Mouse (Mus musculus) ovary, adult 2 months (tissue): ENCODE results near the gene Pik3ip1. TPM values are rescaled to one million over a fixed set of nuclear protein-coding genes. Genes with fewer than 3 reads are reported as not detected.

Experiments
- polyA plus RNA-seq: library from polyadenylated mRNA; depleted of rRNA; stranded (reverse); fragments of >200 nt; gene quantifications from 2 replicates; pipeline ENCODE4 v1.2.3, GENCODE M21; 2012; rRNA removed

Gene Pik3ip1
- polyA plus RNA-seq, result 81.5 and 96.5 TPM in 2 replicates

DNA sequence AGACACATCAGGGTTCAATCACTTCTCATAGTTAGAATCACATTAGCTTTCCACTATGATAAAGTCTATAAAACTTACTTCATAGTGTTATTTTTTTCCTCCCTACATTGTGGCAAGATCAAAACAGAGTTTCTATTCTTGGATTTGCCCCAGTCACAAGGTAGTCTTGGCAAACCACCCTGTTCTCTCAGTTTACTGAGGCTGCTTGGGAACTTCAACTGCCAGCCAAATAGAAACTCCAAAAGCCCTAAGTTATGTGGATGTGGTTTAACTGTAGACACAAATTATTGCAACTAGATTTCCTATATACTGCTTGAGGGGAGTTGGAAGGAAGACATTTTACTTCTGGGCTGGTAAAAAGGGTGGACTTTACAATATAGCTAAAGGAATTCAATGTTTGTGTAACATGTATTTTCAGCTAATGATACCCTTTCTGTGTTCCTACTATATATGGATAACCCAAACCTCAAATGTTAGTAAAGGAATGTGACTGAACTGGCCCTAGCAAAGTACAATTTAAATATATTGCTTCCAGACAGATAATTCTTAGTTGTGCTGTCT is at the start of gene Pik3ip1:
Gene Pik3ip1 (plus strand): TSS at position 511 of the 561 bp plus-strand sequence.

DNA sequence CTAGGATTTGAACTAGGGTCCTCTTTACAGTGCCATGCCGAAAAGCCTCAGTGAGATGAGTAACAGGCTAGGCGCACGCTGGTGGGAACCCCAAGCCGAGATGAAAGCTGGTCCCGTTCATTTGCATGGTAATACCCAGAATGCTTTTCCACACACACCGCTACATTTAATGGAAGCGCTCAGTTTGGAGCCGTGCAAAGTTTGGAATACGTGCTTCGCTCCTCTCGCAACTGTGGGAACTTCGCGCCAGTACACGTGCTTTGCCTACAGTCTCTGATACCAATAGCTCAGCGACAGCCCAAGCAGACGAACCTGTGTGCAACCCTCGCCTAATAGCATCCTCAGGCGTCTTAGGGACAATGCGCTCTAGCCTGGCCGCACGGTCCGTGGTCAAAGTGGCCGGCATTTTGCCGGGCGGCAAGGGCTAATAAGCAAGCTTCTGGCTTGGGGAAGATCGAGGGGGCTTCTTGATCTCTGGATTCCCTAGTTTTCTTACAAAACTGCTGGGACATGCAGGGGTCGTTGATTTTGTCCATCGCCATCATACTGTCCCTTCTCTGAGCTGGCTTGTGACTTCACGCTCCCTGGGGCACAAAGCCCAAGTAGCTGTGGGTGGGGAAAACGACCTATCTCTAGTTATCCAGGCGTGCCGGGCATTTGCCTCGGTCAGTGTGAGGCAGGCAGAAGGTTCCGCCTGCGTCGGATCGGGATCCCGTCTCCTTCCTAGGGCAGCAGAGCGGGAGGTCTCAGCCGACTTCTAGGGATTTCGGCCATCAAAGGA is 41.5 kb upstream of the Pik3ip1 start, which contains the start of gene Patz1:
Gene Patz1 (plus strand): TSS at position 354 of the 781 bp plus-strand sequence.

Other genes with a start within 250 kb of the Pik3ip1 start
- gene Sfi1, start 136.9 kb upstream of the Pik3ip1 start, polyA plus RNA-seq, result 48.1 and 50.1 TPM in 2 replicates
- gene Eif4enif1, start 128.0 kb upstream of the Pik3ip1 start, polyA plus RNA-seq, result 54.5 and 83.5 TPM in 2 replicates
- 24.2 and 29.4 TPM in 2 replicates for gene Drg1, start 64.0 kb upstream of the Pik3ip1 start, polyA plus RNA-seq
- 72.3 and 100 TPM in 2 replicates for gene Patz1, start 41.5 kb upstream of the Pik3ip1 start, polyA plus RNA-seq
- gene Limk2, start 78.8 kb downstream of the Pik3ip1 start, polyA plus RNA-seq, result 95.3 and 106 TPM in 2 replicates
- gene Rnf185, start 122.0 kb downstream of the Pik3ip1 start, polyA plus RNA-seq, result 36.3 and 45.6 TPM in 2 replicates
- 0.51 and 0.77 TPM in 2 replicates for gene Pla2g3, start 157.9 kb downstream of the Pik3ip1 start, polyA plus RNA-seq
- 4.5 and 5.7 TPM in 2 replicates for gene Inpp5j, start 174.4 kb downstream of the Pik3ip1 start, polyA plus RNA-seq
- gene Selenom, start 184.3 kb downstream of the Pik3ip1 start, polyA plus RNA-seq, result 307 and 321 TPM in 2 replicates
- 67.3 and 77.7 TPM in 2 replicates for gene Smtn, start 210.2 kb downstream of the Pik3ip1 start, polyA plus RNA-seq